Mouse (Mus musculus) kidney, adult 18-20 months (tissue): ENCODE data around the gene Asb10.
"Not testable (repeated sequence)": the region's sequence is repeated elsewhere in the genome, so short reads cannot be mapped to it uniquely, and the experiment has no call there.

Experiments
- DNase-seq: peaks from one replicate; pipeline ENCODE4 v3.0.0; 2021

Asb10 gene

DNA sequence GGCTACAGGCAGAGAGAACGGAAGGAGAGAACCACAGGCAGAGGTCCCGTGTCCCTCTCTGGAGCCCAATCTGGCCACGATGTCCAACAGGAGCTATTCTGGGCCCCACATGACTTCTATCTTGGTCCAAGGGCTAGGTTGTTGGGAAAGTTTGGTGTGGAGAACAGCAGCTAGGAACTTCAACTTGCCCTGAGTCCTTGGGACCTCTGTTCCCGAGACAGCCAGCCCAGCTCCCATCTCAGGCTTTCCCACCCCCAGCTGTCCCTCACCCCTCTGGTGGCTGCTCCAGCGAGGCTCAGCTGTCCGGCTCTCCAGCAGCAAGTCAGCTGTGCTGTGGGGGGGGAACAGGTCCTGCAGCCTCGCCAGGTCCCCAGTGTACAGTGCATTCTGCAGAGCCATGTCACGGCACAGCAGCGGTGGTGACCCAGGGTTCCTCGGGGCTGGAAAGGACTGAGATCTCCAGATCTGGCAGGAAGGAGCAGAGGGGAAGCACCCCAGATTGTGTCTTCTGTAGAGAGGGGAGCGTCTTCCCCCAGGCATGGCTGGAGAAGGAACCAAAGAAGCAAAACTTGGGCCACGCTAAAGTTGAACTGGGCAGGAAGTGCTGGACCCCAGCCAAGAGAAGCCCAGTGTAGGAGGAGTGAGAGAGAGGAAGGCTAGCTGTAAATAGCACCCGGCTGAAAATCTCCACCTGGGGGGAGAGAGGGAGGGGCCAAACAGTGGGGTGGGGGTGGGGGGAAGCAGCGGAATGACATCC, at the start of gene Asb10:
Asb10 (minus strand) TSS at position 592 of the 757 bp plus-strand sequence.
- peak; percentile 55 for DNase-seq

DNA sequence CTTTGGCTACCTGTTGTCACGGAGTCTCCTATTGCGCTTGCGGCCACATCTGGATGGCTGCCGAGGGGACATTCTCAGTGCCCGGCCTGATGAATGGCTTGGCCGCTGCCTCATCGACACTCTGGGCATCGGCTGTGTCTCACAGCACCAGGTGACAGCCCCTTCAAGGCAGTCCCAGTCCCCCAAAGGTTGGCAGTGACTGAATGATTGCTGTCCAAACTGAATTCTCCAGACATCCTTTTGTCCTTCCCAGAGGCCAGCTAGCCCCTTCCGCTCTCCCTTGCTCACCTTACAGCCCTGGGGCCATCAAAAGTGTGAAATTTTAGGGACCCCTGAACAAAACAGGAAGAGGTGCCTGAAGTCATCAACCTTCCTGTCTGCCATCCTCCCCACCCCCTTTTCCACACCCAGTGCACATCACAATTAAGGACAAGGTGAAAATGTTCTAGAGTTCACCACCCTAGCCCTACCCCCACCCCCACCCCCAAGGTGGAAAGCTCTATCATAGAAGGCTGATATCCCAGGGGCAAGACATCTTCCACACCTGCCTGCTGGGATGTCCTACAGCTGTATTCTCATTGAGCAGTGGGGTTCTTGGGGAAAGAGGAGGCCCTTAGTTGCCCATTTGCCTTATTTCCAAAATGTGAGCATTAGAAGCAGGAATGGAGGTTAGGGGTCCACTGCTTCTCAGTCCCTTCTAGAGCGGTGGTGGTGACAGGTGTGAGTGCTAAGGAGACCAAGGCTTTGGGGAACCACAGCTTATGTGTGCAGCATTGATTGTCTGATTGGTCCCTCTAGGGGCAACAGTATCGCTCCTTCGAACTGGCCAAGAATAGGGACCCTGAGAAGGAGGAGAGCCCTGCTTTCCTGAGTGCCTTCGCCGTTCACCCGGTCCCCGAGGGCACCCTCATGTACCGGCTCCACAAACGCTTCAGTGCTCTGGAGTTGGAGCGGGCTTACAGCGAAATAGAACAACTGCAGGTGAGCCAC, 49.0 kb upstream of the Asb10 start:
- DNase-seq, result no peak

DNA sequence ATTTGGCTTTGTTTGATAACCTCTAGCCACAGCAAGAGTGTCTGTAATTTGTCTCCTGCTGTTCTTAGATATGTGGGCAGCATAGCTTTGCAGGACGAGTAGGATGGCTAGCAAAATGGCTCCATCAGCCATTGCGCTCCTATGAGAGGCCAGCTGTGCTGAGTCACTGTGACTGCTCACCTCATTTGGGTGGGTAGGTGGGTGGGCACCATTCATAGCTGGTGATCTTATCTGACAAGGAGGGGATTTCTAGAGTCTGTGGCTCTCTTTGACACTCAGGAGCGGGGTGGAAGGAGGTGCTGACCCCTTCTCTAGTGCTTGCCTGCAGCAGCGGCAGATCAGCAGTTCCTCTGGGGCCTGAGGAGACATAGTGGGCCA, 46.4 kb upstream of the Asb10 start:
- DNase-seq, result no peak

DNA sequence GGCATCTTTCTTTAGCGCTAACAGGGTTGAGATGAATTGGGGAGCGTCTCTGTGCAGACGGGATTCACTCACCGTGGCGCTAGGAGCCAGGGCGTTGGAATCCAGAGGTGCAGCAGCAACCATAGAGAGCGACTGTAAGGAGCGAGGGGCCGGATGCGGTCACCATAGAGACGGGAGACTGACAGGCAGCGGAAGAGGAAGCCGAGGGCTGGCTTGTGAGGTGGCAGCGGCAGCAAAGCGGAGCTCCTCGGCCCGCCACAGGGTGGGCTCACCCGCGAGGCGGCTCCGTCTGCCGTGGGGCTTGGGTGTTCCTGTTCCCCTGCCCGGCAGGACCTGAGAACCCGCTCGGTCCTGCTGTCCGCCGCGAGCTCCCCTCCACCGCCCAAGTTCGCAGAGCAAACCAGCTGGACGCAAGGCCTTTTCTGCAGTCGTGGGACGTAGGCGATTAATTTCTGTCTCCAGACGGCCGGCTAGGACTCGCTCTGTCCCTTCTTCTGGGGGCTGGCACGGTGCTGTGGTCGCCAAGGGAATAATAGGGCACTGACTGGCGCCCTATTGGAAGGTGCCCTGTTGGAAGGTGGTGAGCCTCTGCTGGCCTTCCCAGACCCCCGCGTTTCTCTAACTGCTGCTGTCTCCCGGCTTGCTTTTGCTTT, 45.9 kb upstream of the Asb10 start, which contains the start of gene Chpf2:
Chpf2 (plus strand) TSS at position 195 of the 653 bp plus-strand sequence.
- peak; percentile 81 for DNase-seq

DNA sequence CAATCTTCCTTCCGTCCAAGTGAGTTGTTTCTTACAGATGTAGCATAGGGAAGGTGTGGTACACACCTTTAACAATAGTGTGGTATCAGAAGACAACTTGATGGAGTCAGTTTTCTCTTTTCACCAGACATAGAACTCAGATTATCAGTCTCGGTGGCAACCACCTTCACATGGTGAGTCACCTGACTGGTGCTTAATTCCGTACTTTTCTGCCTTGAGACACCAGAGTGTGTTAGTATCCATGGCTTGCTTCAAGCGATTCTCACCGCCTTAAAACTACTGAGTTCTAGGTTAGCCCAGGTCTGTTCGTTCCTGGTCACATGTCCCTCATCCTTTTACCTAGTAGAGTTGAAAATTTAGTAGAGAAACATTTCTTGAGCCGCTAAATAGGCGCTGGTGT, 45.3 kb upstream of the Asb10 start:
- no peak for DNase-seq

DNA sequence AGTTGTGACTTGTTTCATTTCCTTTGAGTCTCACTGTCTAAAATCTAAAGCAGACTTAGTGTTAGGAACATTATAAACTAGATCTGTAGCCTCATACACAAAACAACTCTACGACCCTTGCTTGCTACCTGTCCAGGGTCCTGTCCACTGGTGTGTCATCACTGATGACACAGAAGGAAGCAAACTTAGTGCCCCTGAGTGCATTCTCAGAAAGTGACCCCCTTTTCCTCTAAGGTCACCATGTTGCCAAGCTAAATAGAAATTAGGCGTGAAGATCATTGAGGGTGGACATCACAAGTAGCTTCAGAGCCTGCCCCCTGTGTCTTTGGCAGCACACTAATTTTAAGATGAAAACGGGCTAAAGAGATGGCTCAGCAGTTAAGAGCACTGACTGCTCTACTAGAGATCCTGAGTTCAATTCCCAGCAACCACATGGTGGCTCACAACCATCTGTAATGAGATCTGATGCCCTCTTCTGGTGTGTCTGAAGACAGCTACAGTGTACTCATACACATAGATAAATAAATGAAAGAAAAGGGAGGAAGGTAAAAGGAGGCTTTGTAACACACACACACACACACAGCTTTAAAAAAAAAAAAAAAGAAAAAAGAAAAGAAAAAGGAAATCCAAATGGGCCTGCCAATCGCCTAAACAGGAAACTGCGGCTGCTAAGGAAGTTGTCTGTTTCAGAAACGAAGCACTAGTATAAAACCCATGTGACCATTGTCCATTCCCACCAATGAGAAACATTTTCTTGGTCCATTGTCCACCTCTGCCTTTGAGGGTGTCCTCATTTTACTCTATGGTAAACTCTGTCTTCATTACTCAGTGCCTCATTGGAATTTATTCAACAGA, 37.6 kb upstream of the Asb10 start:
- no peak for DNase-seq

DNA sequence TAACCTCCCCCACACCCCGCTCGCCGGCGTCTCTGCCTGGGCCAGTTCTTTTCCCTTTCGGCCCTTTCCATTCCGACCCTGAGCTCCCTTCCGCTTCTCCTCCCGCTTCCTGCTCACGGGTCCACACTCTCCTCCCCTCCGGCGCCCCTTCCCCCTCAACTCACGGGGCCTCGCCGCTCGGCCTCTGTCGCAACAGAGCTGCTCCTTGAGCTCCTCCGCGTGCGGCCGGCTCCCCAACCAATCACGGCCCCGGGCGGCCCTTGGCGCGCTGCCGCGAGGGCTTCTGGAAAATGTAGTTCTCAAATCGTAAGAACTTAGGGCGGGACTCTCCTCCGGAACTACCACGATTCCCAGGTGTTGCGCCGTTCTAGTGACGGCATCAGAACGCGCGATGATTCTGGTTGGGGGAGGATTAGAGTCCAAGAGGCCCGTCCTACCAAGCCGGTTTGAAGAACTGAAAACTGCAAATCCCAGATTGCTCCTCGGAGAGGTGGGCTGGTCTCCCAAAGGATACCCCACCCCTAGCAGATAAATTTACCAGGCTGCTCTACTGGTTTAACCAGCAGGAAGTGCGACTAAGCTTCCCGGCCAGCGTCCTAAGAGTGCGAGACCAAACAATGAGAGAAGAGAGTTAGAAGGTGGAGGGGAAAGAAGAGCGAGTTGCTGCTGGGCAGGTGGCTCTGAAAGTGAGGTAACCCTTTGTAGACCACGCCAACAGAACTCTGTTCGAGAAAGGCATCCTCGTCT, 36.6 kb upstream of the Asb10 start, which contains the start of gene Abcf2:
Abcf2 (minus strand) TSS at position 285 of the 747 bp plus-strand sequence.
- peak; percentile 100 for DNase-seq

DNA sequence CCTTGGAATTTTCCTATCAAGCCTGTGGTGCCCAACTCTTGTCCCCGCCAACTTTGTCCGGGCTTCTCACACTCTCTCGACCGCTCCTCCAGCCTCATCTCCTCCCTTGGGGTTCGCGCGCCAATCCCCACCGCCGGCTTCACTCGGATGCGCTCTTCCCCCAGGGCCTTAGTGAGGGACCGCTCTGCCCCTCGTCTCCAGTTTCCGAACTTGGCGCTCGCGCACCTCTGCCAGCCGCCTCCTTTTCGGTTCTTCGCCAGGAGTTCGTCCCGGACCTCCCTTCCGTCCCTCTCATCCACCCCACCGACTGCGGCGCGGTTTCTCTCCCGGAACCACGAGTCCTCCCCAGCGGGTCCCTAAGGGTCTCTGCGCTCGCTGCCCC, 36.0 kb upstream of the Asb10 start:
- no peak for DNase-seq

DNA sequence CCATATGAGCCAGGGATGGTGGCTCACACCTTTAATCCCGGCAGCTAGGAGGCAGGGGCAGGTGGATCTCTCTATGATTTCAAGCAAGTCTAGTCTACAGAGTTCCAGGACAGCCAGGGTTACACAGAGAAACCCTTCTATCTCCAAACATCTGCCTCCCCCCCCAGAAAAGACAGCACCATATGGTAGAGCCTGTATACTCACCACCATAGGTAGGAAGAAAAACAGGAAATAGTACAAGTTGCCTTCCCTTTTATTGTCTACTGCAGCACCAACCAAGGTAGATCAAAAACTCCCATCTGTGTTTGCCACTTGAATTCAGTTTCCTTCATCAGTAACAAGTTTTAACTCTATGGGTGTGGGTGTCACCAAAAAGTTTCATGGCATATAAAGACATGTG, 35.2 kb upstream of the Asb10 start:
- no peak for DNase-seq

DNA sequence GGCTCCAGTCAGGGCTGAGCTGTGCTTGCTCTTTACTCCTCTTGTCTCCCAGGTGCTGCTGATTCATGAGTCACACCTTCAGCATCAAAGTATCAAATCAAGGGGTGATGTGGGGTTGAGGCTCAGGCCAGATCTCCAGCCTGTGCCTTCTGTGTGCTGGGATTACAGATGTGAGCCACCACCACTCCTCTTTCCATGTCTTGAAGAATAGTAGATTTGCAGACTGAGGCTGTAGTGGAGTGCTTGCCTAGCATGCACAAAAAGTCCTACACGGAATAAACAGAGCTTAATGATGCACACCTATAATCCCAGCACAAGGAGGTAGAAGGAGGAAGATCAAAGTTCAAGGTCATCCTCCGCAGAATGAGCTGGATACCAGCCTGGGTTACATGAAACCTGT, 15.9 kb upstream of the Asb10 start, which contains the start of gene 4931409K22Rik:
4931409K22Rik (minus strand) TSS at position 101 of the 400 bp plus-strand sequence.
- no peak for DNase-seq

DNA sequence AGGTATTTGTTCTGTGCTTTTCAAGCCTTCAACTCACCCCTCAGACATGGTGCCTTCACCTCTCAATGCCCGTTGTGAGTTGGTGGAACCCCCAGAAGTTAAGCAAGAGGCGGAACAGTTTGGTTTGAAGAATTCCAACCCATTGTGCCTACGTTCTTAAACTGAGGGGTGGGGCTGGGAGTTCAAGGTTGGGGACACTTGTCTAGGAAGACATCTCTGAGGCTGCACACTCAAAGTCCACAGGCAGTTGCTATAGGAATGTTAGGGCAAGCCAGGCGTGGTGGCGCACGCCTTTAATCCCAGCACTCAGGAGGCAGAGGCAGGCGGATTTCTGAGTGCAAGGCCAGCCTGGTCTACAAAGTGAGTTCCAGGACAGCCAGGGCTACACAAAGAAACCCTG, 14.6 kb upstream of the Asb10 start:
- not testable (repeated sequence) for DNase-seq

DNA sequence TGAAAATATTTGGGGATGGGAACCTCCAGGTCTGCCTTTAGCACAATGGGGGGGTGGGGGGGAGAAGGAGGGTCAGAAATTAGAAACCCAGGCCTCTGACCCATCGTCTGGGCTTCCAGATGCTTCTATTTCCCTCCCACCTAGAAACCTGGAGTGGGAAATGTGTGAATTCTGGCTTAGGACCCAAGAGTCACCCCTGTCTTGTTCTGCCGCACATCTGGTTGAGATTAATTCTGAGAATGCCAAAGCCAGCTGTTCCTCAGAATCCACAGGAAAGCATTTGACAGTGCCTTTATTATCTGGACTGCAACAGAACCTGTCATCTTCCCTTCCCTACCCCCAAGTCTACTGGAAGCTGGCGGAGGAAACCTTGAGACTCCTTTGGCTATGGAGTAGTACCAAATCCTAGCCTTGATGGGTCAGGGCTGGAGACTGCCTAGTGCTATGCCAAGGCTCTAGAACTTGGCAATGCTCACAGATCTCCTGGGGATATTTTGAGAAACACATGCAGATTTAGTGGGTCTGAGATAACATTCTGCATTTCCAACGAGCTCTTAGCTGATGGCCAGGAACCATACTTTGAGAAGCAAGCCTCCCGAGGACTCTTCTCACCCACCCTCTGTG, 13.0 kb upstream of the Asb10 start:
- no peak for DNase-seq

DNA sequence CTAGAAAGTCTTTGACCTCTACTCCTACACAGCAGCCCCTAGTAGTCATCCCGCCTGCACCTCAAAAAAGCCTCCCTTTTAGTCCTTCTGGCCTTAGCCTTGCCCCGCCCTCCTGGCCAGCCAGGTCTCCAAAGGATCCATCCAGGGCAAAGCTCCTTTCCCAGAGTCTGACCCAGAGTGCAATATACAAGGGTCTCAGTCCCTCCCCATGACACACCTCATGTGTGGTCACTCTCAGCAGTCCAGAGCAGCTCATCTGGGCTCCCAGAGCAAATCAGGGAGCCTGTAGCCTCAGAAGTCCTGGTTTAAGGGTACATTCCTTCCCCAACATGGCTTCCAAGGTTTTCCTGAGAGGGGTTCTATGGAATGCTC, 10.5 kb upstream of the Asb10 start:
- DNase-seq, result no peak

DNA sequence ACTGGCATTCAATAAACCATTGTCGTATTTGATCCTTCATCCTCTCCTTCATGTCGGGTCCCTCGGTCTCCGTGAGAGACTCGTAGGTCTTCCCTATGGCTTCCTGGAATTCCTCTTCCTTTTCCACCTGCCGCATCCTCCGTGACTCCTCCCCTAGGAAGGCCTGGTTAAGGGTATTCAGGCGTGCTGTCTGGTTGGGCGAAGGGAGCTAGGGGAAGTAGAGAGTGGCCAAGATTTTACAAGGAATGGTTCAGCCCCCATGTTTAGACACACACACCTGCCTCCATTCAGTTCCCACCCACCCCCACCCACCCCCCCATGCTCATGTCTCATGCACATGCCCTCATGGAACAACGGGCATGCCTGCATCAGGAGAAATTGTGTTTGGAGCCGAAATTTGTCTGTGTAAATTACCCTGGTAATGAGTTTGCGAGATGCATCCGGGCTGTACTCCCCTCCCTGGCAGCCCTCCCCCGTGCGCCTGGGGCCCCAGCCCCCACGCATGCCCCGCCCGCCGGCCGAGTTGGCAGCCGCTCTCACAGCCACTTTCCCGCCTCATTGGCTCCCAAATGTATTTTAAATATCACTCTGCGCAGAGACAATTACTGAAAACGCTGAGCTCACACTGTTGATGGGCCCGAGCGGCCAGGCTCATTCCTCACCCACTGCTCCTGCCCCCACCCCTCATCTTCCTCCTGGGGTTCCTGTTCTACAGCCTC, 10.0 kb upstream of the Asb10 start:
- DNase-seq, result peak; percentile 32

DNA sequence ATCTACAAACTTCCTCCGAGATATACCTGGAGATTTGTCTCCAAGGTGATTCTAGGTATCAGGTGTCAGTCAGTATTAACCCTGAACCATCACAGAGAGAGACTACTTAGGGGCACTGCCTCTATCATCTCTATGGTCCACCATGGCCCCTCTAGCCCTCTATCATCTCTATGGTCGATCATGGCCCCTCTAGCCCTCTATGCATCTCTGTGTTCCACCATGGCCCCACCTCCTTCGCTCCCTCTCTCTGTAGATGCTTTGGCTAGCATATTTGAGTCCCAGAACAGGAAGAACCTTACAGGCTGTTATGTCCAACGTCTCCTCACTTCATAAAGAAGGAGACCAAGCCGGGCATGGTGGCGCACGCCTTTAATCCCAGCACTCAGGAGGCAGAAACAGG, 1.9 kb upstream of the Asb10 start:
- no peak for DNase-seq

DNA sequence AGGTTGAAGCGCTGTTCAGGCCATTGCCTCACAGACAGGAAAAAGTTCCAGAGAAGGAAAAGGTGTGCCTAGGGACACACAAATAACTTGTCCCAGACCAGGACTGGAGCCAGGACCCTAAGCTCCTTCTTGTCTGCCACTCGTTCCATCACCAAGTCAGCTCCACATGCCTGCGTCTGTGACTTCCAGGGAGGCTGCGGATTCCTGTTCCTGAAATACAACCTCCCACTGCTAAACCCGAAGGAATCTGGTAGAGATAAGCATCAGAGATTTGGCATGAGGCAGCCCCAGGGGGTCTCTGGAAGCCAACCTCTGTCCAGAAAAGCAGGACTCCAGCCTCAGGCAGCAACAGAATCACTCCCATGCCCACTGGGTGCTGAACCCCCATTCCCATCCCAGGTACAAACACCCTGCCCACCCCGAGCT, 379 bp upstream of the Asb10 start:
- no peak for DNase-seq

DNA sequence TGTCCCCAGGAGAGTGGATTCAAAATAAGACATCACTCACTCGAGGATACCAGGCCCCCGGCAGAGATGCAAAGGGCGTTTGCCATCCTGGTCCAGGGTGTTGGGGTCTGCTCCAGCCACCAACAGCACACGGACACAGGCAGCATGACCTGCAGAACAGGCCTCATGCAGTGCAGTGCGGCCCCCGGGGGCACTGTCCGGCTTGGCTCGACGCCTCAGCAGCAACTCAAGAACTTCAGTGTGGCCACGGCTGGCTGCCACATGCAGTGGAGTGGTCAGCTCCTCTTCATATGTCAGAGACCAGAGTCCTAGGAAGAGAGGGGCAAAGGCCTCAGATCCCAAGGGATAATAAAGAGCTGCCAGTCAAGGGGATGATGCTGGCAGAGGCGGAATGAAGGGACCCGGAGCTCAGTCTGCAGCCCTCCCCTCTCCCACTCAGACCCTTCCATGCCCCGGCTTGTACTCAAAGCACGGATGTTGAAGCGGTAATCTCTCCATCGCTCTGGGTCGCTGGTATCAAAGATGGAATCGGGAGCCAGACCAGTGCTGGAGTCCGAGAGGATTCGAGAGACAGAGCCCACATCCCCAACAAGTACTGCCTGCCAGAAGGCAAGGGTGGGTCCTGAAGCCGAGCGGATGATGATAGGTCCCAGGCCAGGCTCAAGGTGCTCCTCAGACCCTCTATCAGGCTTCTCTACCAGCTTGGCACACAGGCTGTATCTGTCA, 1.0 kb downstream of the Asb10 start:
- DNase-seq, result no peak

DNA sequence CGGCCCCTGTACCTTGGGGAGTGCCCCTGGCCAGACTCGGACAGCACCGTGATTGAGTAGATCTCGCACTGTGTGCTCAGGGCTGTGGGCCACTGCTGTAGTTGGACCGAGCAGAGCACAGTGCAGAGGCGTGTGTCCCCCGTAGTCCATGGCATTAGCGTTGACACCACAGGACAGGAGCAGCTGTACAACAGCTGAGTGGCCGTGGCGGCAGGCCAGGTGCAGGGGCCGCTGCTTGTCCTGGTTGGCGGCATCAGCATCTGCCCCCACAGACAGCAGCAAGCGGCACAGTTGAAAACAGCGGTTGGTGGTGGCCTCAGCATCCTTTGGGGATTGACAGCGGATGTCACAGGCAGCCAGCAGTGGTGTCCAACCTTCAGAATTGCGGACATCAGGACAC, 3.2 kb downstream of the Asb10 start:
- DNase-seq, result no peak

DNA sequence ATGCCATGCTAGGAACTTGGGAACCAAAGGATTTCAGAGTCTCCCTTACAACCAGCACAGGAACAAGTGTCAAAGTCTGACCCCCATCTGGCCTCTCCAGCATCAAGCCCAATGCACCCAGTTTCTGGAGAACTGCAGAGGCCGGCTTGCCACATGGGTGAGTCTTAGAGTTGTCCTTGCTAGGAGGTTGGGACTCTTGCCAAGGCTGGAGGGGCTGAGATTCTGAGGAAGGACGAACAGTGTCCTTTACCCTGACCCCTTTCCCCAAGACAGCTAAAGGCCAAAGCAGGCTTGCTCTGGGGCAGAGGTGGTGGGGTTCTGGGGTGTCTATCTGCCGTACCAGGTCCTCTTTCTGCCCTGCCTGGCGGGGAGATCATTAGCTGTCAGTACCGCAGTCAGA, 4.3 kb downstream of the Asb10 start:
- no peak for DNase-seq

DNA sequence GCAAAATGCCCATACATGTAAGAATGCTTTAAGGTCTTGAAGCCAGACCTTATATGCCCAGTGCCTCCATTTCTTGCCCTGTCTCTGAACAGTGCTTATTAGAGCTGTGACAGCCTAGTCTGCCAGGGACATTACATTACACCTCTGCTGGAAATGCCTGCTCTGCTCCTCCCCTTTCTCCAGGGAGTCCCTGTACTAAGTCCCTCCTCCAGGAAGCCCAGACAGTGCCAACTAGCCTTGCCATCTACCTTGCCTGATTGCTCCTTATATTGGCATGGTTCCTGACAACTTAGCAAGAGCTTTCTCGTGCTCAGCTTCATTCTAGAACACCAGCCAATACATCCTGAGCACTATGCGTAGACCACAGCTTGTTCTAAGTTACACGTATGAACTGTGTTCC, 5.0 kb downstream of the Asb10 start:
- peak; percentile 8 for DNase-seq
